Mouse (Mus musculus): Measurements from ENCODE around the gene Sema3b. TPM values are rescaled to one million over a fixed set of nuclear protein-coding genes. Genes with fewer than 3 reads are reported as not detected.

Gene Sema3b
- 11.0 and 12.0 TPM in 2 replicates for polyA plus RNA-seq (2015; fragmentation: Nextera tagmentation; extraction: Ambion mirVana)

- H3K4me2 ChIP-seq (ENCODE audit: low read depth, low read length), result peak within 1 kb of the TSS; percentile 60
- no peaks in the 10 kb centered on the region for H3K36me3 ChIP-seq (ENCODE audit: control insufficient read depth, insufficient read depth)
- 0 out of 2 replicates have a peak, but pooled peaks have one; percentile 2 for ATAC-seq (replicated peaks; ENCODE audit: extremely low read depth, insufficient read depth, low FRiP score)
- no peaks in the 10 kb centered on the region for H3K27me3 ChIP-seq (ENCODE audit: control insufficient read depth, insufficient read depth, low read length)
- H3K9me3 ChIP-seq (replicated peaks; ENCODE audit: control insufficient read depth, low read length), result no peaks in the 10 kb centered on the region
- H3K4me3 ChIP-seq (ENCODE audit: low read length), result 0 out of 2 replicates have a peak within 1 kb of the TSS, but pooled peaks have one; percentile 4
- peaks cover 62% of the 10 kb centered on the region for H3K4me1 ChIP-seq (ENCODE audit: control insufficient read depth, insufficient read depth, low read length)
- WGBS, result 48% methylated on average over 12 of the region's 12 CpGs
- peak within 1 kb of the TSS; percentile 75 for H3K27ac ChIP-seq (ENCODE audit: low read length)
- H3K9ac ChIP-seq (ENCODE audit: low read length), result peak within 1 kb of the TSS; percentile 66
These were observed at the start of gene Sema3b for GRCm38 (mm10) chr9:107608741-107609432. Gene Sema3b, minus strand, starts transcription at chr9:107609229.

DNA sequence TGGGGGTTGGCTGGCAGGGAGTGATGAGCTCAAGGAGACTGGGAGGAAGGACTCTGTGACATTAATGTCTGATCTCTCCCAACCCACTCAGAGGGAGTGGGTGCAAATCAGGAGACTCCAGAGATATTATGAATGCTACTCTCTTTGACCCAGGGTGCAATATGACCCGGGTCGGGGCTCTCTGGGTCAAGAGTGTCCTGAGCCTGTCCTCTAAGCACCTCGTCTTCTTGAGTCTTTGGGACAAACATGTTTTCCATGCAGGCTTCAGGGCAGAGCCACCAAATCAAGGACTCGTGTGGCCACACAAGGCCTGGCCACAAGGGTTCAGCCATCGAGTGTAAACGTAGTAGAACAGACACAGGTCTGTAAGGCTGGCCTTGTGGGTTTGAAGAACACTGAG lies 49.1 kb upstream of the Sema3b start:
- Histone ChIP-seq H3K4me2 (ENCODE audit: low read depth, low read length) (no peak overlapping the region), H3K36me3 (ENCODE audit: control insufficient read depth, insufficient read depth) (no peaks in the 10 kb centered on the region), H3K9me3 (replicated peaks; ENCODE audit: control insufficient read depth, low read length) (no peaks in the 10 kb centered on the region), H3K4me1 (ENCODE audit: control insufficient read depth, insufficient read depth, low read length) (no peaks in the 10 kb centered on the region), H3K27ac (ENCODE audit: low read length) (no peak overlapping the region), H3K4me3 (ENCODE audit: low read length) (no peak overlapping the region), H3K9ac (ENCODE audit: low read length) (no peak overlapping the region), H3K27me3 (ENCODE audit: control insufficient read depth, insufficient read depth, low read length) (no peaks in the 10 kb centered on the region)
- WGBS, result 85% methylated on average over 6 of the region's 6 CpGs
- ATAC-seq (replicated peaks; ENCODE audit: extremely low read depth, insufficient read depth, low FRiP score), result no peak

- Histone ChIP-seq H3K27me3 (ENCODE audit: control insufficient read depth, insufficient read depth, low read length) (no peaks in the 10 kb centered on the region), H3K4me2 (ENCODE audit: low read depth, low read length) (no peak overlapping the region), H3K4me1 (ENCODE audit: control insufficient read depth, insufficient read depth, low read length) (no peaks in the 10 kb centered on the region), H3K9ac (ENCODE audit: low read length) (no peak overlapping the region), H3K27ac (ENCODE audit: low read length) (no peak overlapping the region), H3K36me3 (ENCODE audit: control insufficient read depth, insufficient read depth) (no peaks in the 10 kb centered on the region), H3K4me3 (ENCODE audit: low read length) (no peak overlapping the region), H3K9me3 (replicated peaks; ENCODE audit: control insufficient read depth, low read length) (no peaks in the 10 kb centered on the region)
- ATAC-seq (replicated peaks; ENCODE audit: extremely low read depth, insufficient read depth, low FRiP score), result no peak
- 84% methylated on average over 5 of the region's 5 CpGs for WGBS
These were observed 48.1 kb upstream of the Sema3b start for GRCm38 (mm10) chr9:107657144-107657543.

DNA sequence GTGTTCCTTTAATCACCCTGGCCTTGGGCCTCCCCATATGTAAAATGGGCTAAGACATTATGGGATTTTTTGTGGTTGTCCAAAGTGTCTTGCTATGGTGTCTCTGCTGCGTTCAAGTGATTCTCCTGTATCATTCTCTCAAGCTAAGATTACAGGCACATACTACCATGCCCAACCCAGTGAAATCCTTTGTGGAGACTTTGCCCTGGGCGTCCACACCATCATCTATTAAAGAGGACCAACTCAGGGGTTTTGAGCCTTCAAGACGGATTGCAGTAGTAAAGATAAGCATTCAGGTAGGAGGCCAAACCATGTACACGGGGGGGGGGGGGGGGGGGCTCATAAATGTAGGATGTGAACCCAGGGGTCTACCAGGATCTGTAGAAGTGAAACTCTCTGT lies 45.6 kb upstream of the Sema3b start:
- no peaks in the 10 kb centered on the region for H3K9me3 ChIP-seq (replicated peaks; ENCODE audit: control insufficient read depth, low read length)
- peaks cover 2% of the 10 kb centered on the region; the same call in 1 of the 2 replicates for H3K27me3 ChIP-seq (ENCODE audit: control insufficient read depth, insufficient read depth, low read length)
- H3K4me1 ChIP-seq (ENCODE audit: control insufficient read depth, insufficient read depth, low read length), result peaks cover 4% of the 10 kb centered on the region; the same call in 1 of the 2 replicates
- ATAC-seq (replicated peaks; ENCODE audit: extremely low read depth, insufficient read depth, low FRiP score), result no peak
- H3K9ac ChIP-seq (ENCODE audit: low read length), result no peak overlapping the region
- H3K27ac ChIP-seq (ENCODE audit: low read length), result no peak overlapping the region
- H3K4me2 ChIP-seq (ENCODE audit: low read depth, low read length), result no peak overlapping the region
- H3K36me3 ChIP-seq (ENCODE audit: control insufficient read depth, insufficient read depth), result no peaks in the 10 kb centered on the region
- 67% methylated on average over 4 of the region's 4 CpGs for WGBS
- H3K4me3 ChIP-seq (ENCODE audit: low read length), result no peak overlapping the region

DNA sequence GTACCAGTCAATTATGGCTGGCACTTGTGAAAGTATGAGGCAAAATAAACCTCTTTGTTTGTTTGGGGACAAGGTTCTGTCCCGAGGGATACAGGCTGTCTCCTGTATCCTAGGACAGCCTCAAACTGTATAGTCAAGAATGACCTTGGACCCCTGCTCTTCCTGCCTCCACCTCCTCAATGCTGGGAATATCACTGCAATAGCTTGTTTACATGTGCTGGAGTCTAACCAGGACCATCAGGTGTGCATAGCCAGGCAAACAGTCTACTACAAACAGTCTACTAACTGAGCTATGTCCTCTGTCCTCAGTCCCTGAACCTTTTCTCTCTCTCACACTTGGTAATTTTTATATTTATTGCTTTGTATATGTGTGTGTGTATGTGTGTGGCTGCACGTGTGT lies 44.4 kb upstream of the Sema3b start:
- Histone ChIP-seq H3K4me2 (ENCODE audit: low read depth, low read length) (no peak overlapping the region), H3K27ac (ENCODE audit: low read length) (no peak overlapping the region), H3K4me1 (ENCODE audit: control insufficient read depth, insufficient read depth, low read length) (peaks cover 4% of the 10 kb centered on the region; the same call in 1 of the 2 replicates), H3K4me3 (ENCODE audit: low read length) (no peak overlapping the region), H3K36me3 (ENCODE audit: control insufficient read depth, insufficient read depth) (no peaks in the 10 kb centered on the region), H3K27me3 (ENCODE audit: control insufficient read depth, insufficient read depth, low read length) (peaks cover 2% of the 10 kb centered on the region; the same call in 1 of the 2 replicates), H3K9me3 (replicated peaks; ENCODE audit: control insufficient read depth, low read length) (no peaks in the 10 kb centered on the region), H3K9ac (ENCODE audit: low read length) (no peak overlapping the region)
- WGBS, result 70% methylated on average over 2 of the region's 2 CpGs
- ATAC-seq (replicated peaks; ENCODE audit: extremely low read depth, insufficient read depth, low FRiP score), result no peak

GRCm38 (mm10) chr9:107650708-107651481 lies 41.9 kb upstream of the Sema3b start:
- H3K4me2 ChIP-seq (ENCODE audit: low read depth, low read length), result no peak overlapping the region
- H3K36me3 ChIP-seq (ENCODE audit: control insufficient read depth, insufficient read depth), result no peaks in the 10 kb centered on the region
- peaks cover 2% of the 10 kb centered on the region; the same call in 1 of the 2 replicates for H3K27me3 ChIP-seq (ENCODE audit: control insufficient read depth, insufficient read depth, low read length)
- no peak overlapping the region for H3K4me3 ChIP-seq (ENCODE audit: low read length)
- WGBS, result 24% methylated on average over 12 of the region's 12 CpGs
- no peaks in the 10 kb centered on the region for H3K9me3 ChIP-seq (replicated peaks; ENCODE audit: control insufficient read depth, low read length)
- H3K4me1 ChIP-seq (ENCODE audit: control insufficient read depth, insufficient read depth, low read length), result peaks cover 4% of the 10 kb centered on the region; the same call in 1 of the 2 replicates
- no peak overlapping the region for H3K9ac ChIP-seq (ENCODE audit: low read length)
- no peak; the same call in 1 of the 2 replicates for ATAC-seq (replicated peaks; ENCODE audit: extremely low read depth, insufficient read depth, low FRiP score)
- no peak overlapping the region for H3K27ac ChIP-seq (ENCODE audit: low read length)

GRCm38 (mm10) chr9:107650225-107650624 lies 41.2 kb upstream of the Sema3b start:
- WGBS, result 67% methylated on average over 7 of the region's 7 CpGs
- Histone ChIP-seq H3K4me1 (ENCODE audit: control insufficient read depth, insufficient read depth, low read length) (peaks cover 6% of the 10 kb centered on the region; the same call in 1 of the 2 replicates), H3K27ac (ENCODE audit: low read length) (no peak overlapping the region), H3K9me3 (replicated peaks; ENCODE audit: control insufficient read depth, low read length) (no peaks in the 10 kb centered on the region), H3K36me3 (ENCODE audit: control insufficient read depth, insufficient read depth) (no peaks in the 10 kb centered on the region), H3K9ac (ENCODE audit: low read length) (no peak overlapping the region), H3K4me2 (ENCODE audit: low read depth, low read length) (no peak overlapping the region), H3K27me3 (ENCODE audit: control insufficient read depth, insufficient read depth, low read length) (peaks cover 2% of the 10 kb centered on the region; the same call in 1 of the 2 replicates), H3K4me3 (ENCODE audit: low read length) (no peak overlapping the region)
- ATAC-seq (replicated peaks; ENCODE audit: extremely low read depth, insufficient read depth, low FRiP score), result no peak

GRCm38 (mm10) chr9:107648767-107649166 lies 39.7 kb upstream of the Sema3b start:
- Histone ChIP-seq H3K4me3 (ENCODE audit: low read length) (no peak overlapping the region), H3K27ac (ENCODE audit: low read length) (no peak overlapping the region), H3K27me3 (ENCODE audit: control insufficient read depth, insufficient read depth, low read length) (peaks cover 2% of the 10 kb centered on the region; the same call in 1 of the 2 replicates), H3K36me3 (ENCODE audit: control insufficient read depth, insufficient read depth) (no peaks in the 10 kb centered on the region), H3K9me3 (replicated peaks; ENCODE audit: control insufficient read depth, low read length) (no peaks in the 10 kb centered on the region), H3K4me2 (ENCODE audit: low read depth, low read length) (no peak overlapping the region), H3K4me1 (ENCODE audit: control insufficient read depth, insufficient read depth, low read length) (peaks cover 14% of the 10 kb centered on the region), H3K9ac (ENCODE audit: low read length) (no peak overlapping the region)
- ATAC-seq (replicated peaks; ENCODE audit: extremely low read depth, insufficient read depth, low FRiP score), result no peak
- WGBS, result 47% methylated on average over 3 of the region's 3 CpGs

DNA sequence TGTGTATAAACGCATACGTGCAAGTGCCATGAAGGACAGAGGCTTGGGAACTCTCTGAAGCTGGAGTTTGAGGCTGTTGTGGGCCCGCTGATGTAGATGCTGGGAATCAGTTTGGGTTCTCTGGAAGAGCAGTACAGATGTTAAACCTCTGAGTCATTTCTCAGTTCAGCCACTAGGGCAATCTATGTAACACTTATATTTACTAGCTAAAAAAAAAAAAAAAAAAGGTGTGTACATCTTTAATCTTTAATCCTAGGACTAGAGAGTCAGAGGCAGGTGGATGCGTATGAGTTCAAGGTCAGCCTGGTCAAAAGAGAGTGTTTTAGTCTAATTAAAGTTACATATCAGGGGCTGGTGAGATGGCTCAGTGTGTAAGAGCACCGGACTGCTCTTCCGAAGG lies 37.9 kb upstream of the Sema3b start:
- H3K4me2 ChIP-seq (ENCODE audit: low read depth, low read length), result no peak overlapping the region
- H3K36me3 ChIP-seq (ENCODE audit: control insufficient read depth, insufficient read depth), result no peaks in the 10 kb centered on the region
- 80% methylated on average over 6 of the region's 6 CpGs for WGBS
- H3K4me1 ChIP-seq (ENCODE audit: control insufficient read depth, insufficient read depth, low read length), result peaks cover 14% of the 10 kb centered on the region
- peaks cover 2% of the 10 kb centered on the region; the same call in 1 of the 2 replicates for H3K27me3 ChIP-seq (ENCODE audit: control insufficient read depth, insufficient read depth, low read length)
- no peak for ATAC-seq (replicated peaks; ENCODE audit: extremely low read depth, insufficient read depth, low FRiP score)
- H3K9ac ChIP-seq (ENCODE audit: low read length), result no peak overlapping the region
- no peak overlapping the region for H3K27ac ChIP-seq (ENCODE audit: low read length)
- no peaks in the 10 kb centered on the region for H3K9me3 ChIP-seq (replicated peaks; ENCODE audit: control insufficient read depth, low read length)
- H3K4me3 ChIP-seq (ENCODE audit: low read length), result no peak overlapping the region
